ENCODE assay signal across 19 mouse cellular contexts in the genomic region with DNA sequence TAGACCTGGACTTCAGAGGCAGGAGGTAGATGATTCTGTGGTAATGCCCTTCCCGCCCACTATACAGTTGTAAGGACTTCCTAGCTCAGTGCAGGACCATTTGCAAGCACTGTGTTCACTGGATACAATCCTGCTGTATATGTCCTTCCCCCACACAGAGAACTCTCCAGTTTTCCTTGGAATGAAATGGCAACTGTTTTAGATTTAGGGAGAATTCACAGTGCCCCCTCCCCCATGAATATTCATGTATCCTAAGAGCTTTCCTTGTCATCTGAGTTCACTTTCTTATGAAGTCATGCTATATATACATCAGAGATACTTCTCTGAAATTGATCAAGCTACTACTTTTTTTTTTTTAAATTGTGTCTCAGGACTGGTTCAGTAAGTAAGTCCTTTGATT.
DNase-seq lines count a peak whose midpoint lies in the region; ATAC-seq lines count a peak whose summit lies in the region.
"Had no signal": no experiment of that assay in that cellular context is flagged by ENCODE, and none has a peak within 500 bp of the region (broad histone marks: within the 10 kb centered on the region; RNA-seq: fewer than 3 reads in every experiment).

No protein-coding gene starts in this region.

- H3K27ac ChIP-seq in midbrain, embryonic 11.5 days (ENCODE audit: low read depth, low read length): no peak overlapping the region
- no peak overlapping the region for H3K27ac ChIP-seq in midbrain, embryonic 13.5 days

- no peaks in the 10 kb centered on the region for H3K9me3 ChIP-seq in midbrain, embryonic 11.5 days (ENCODE audit: control insufficient read depth, low read length)
- no peaks in the 10 kb centered on the region for H3K9me3 ChIP-seq in midbrain, embryonic 13.5 days
- H3K9me3 ChIP-seq: G1E had no signal

- no peak overlapping the region for H3K4me3 ChIP-seq in midbrain, embryonic 11.5 days (ENCODE audit: low read depth, low read length)
- no peak overlapping the region for H3K4me3 ChIP-seq in midbrain, embryonic 13.5 days (replicated peaks)

- no peak overlapping the region for H3K9ac ChIP-seq in midbrain, embryonic 11.5 days (ENCODE audit: low read length)
- H3K9ac ChIP-seq in midbrain, embryonic 13.5 days (replicated peaks): no peak overlapping the region

- ATAC-seq in frontal cortex, adult (ENCODE audit: low TSS enrichment): peak; percentile 39
- ATAC-seq in midbrain, embryonic 11.5 days (ENCODE audit: low FRiP score): no peak
- no peak for ATAC-seq in midbrain, embryonic 13.5 days
- no peak for ATAC-seq in activated CD4-positive, CD25-positive, alpha-beta regulatory T cell, adult 4 months
- ATAC-seq: CD4-positive, CD25-positive, alpha-beta regulatory T cell, adult 4 months; Patski had no signal

- 76% methylated on average over 1 of the region's 1 CpGs for WGBS in midbrain, embryonic 11.5 days
- WGBS in midbrain, embryonic 13.5 days: 76% methylated on average over 1 of the region's 1 CpGs

- DNase-seq in frontal cortex, postnatal 36 days (ENCODE audit: low spot score in 2 of 2): no peak
- DNase-seq in midbrain, embryonic 11.5 days (ENCODE audit: low spot score, missing footprints): peak; percentile 56
- peak; percentile 8 for DNase-seq in ZHBTc4 (ENCODE audit: low read depth, low spot score)
- DNase-seq: adrenal gland, adult 8-10 months; adrenal gland, postnatal 10 days; adrenal gland, postnatal 25 days; B cell, adult 2 months; cerebellum, adult 11 months; cerebellum, adult 11-12 months; cerebellum, adult 18-20 months; cerebellum, adult 2 months; cerebellum, adult 8-10 months had no signal

- H3K4me1 ChIP-seq in midbrain, embryonic 11.5 days (ENCODE audit: control insufficient read depth, insufficient read depth, low read length): no peaks in the 10 kb centered on the region
- H3K4me1 ChIP-seq in midbrain, embryonic 13.5 days (replicated peaks): peaks cover 13% of the 10 kb centered on the region

- H3K4me2 ChIP-seq in midbrain, embryonic 11.5 days: no peak overlapping the region
- H3K4me2 ChIP-seq in midbrain, embryonic 13.5 days (replicated peaks): no peak overlapping the region

- no peaks in the 10 kb centered on the region for H3K27me3 ChIP-seq in midbrain, embryonic 11.5 days (ENCODE audit: control insufficient read depth, insufficient read depth, low read length)
- no peaks in the 10 kb centered on the region for H3K27me3 ChIP-seq in midbrain, embryonic 13.5 days
- H3K27me3 ChIP-seq: CH12.LX, Patski had no signal

- no peaks in the 10 kb centered on the region for H3K36me3 ChIP-seq in midbrain, embryonic 11.5 days (ENCODE audit: control insufficient read depth, insufficient read depth, low read length)
- no peaks in the 10 kb centered on the region for H3K36me3 ChIP-seq in midbrain, embryonic 13.5 days
- H3K36me3 ChIP-seq: G1E had no signal

Comparison
In these comparisons a context has a peak if more than half of its experiments do, and no peak if none do; other contexts are left out.
1. DNase-seq: peak in midbrain, embryonic 11.5 days (single experiment) and ZHBTc4 (single experiment); none in frontal cortex, postnatal 36 days (0 of 2).